Mouse (Mus musculus): ENCODE data around the gene BC005561. TPM values are rescaled to one million over a fixed set of nuclear protein-coding genes. Genes with fewer than 3 reads are reported as not detected.
A peak's percentile ranks its signal among the peaks of the same experiment; 100 is the strongest.
"Not testable (repeated sequence)": the region's sequence is repeated elsewhere in the genome, so short reads cannot be mapped to it uniquely, and the experiment has no call there.

The BC005561 gene
- total RNA-seq (2015; ENCODE audit: low replicate concordance) (5.9 and 6.1 TPM in 2 replicates), total RNA-seq (2017; ENCODE audit: low replicate concordance) (4.2 and 5.2 TPM in 2 replicates)

DNA sequence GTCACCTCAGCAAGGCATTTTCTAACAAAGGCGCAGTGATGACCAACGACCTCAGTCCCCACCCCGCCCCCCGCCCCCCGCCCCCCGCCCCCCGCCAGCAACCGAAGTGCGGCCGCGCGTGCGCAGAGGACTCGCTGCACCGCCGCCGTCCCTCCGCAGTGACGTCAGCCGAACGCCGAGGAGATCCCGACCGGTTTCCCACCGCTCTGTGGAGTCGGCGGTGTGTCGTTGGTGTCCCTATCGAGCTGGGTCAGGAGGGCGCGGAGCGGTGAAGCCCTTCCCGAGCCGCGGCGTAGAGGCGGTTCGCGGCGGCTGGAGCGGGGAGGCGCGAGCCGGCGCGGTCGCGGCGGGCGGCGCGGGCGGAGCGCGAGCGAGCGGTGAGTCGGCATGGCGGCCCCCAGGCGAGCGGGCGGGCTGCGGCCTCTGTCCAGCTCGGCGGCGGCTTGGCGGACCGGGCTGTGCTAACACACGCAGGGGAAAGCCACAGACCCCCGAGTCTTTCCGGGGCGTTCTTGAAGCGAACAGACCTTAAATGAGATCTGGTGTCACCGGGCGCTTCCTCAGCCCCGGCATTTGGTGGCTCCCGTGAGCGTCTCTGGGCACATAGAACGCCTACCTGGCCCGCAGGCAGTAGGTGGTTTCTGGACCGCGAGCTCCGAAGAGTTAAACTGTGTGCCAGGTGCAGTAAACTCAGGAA is at the start of gene BC005561:
Gene BC005561, plus strand, starts transcription at position 158 of the 697 bp plus-strand sequence.
- peak; percentile 89 for ATAC-seq (replicated peaks; ENCODE audit: low FRiP score, poor library complexity, severe bottlenecking)

DNA sequence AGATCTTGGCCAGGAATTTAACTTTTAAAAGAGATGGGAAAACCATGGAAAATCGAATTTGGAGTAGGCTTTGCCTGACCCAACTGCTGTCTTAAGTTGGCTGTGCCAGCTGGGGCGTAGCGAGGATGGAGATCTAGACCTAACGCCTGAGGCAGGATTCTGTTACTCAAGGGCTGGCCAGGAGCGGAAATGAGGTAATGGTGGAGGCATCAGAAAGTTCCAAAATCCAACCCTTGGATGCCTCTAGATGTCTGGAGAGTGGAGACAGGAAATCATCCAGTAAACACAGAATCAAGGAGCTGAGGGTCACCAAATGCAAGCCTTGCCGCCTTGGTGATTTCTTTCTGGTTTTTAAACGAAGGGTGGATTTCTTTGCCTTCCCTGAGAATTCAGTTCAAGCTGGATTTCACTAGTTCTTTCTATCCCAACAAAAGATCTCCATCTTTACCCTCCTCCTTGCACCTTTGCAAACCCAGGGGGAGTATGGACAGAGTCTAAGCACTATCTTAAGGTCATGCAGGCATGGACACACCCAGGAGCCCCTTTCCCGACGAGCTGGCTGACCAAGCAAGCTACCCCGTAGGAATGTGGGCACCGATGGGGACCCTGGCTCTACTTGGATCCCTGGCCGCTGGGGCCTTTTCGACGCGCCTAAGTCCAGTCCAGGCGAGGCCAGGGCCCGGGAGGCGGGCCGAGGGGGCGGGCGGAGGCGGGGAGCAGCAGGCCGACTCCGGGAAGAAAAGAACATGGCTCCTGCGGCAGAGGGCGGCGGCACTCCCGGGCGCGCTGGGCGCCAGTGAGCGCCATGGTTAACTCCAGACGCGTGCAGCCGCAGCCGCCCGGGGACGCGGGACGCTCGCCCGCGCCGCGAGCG is 49.1 kb upstream of the BC005561 start, which contains the start of gene Pkd2:
Gene Pkd2, plus strand, starts transcription at position 619 of the 874 bp plus-strand sequence.
- ATAC-seq (replicated peaks; ENCODE audit: low FRiP score, poor library complexity, severe bottlenecking), result no peak

DNA sequence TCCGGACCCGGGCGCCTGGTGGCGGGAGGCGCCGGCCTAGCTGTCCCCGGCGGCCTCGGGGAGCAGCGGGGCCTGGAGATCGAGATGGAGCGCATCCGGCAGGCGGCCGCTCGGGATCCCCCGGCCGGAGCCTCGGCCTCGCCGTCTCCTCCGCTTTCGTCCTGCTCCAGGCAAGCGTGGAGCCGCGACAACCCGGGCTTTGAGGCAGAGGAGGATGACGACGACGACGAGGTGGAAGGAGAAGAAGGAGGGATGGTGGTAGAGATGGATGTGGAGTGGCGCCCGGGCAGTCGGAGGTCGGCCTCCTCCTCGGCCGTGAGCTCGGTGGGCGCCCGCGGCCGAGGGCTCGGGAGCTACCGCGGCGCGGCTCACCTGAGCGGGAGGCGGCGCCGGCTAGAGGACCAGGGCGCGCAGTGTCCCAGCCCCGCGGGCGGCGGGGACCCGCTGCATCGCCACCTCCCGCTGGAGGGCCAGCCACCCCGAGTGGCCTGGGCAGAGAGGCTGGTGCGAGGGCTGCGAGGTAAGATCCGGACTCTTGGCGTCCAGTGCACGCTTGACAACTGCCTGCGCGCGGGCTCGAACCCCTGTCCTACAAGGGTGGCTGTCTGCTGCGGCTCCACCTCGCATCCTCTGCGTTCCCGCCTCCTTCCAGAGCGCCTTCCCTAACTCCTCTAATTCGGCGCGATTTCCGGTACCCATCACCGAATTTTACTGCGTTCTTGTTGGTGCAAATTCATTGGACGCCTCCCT is 48.3 kb upstream of the BC005561 start:
- no peak for ATAC-seq (replicated peaks; ENCODE audit: low FRiP score, poor library complexity, severe bottlenecking)

DNA sequence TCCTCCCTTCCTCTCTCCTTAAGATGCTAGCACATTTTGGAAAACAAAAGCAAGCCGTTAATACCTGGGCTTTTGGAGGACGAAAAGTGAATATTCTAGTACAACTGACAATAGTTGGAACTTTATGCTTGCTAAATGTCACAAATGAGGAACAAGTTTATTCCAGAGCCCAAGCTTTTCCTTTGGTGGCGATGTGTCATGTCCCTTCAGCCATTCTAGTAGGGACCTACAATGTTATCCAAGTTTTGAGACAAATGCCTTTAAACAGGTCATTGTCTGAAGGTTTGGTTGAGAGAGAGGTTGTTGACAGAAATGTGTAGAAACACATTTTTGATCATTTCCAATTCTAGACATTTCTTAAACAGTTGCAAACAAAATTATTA is 47.7 kb upstream of the BC005561 start:
- ATAC-seq (replicated peaks; ENCODE audit: low FRiP score, poor library complexity, severe bottlenecking), result no peak

DNA sequence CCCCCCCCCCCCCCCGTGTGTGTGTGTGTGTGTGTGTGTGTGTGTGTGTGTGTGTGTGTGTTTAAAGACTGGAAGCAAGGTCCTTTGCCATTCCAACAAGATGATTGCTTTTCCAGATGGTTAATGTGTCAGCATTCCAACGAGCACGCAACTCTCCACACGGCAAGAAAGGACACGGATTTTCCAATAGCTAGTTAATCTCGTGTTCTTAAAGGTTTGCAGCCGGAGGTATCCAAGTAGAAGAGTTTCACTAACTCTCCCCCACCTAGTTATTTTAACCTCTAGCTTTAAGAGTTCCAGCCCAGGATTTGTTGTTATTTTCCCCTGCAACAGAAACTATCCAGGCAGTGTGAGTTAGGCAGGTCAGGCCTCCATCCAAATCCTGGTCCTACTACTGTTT is 47.3 kb upstream of the BC005561 start:
- ATAC-seq (replicated peaks; ENCODE audit: low FRiP score, poor library complexity, severe bottlenecking), result no peak

DNA sequence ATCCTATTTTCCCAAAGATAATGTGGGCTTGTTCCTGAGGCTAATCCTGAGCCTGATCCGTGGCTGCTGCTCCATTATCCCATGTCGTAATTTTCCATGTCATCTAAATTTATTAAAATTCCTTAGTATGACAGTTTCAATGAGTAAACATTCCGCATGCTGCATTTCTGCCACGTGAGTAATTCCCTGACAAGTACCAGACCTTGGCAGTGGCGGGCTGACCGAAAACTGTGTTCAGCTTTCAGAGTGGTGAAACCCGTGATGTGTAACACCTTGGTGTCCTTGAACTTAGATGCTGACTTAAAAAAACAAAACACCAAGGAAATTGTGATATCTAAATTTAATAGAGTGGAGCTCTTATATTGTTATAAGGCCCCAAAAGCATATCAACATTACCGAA is 42.9 kb upstream of the BC005561 start:
- ATAC-seq (replicated peaks; ENCODE audit: low FRiP score, poor library complexity, severe bottlenecking), result no peak

DNA sequence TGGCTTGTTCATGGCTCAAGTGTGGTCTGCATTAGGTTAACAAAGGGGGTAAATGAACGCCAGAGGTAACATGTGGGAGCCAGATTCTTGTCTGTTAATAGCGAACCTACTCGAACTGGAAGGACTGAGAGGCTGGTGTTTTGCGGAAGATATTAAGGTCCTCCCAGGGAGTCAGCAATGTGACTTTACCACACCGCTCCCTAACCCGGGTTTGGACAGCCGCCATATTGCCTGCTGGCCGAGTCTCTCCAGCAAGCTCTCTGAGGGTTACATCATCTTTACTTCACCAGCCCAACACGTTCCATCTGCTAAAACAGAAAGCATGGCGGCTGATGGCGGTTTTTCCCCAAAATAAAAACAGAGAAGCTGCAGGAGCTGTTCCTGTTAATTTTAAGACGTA is 42.4 kb upstream of the BC005561 start:
- ATAC-seq (replicated peaks; ENCODE audit: low FRiP score, poor library complexity, severe bottlenecking), result no peak

DNA sequence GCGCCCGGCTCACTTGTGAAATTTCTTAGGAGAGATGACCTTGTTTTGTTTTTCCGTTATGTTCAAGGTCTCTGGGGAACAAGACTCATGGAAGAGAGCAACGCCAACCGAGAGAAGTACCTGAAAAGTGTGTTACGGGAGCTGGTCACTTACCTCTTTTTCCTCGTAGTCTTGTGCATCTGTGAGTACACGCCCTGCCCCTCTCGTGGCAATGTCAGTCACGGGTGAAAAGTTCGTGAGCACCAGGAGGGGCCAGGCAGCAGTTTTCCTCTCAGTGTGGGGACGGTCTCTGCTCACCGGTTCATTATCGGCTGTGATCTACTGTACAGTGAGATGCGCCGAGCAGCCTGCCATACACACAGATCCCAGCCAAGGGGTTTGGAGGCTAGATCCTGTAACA is 41.3 kb upstream of the BC005561 start:
- no peak for ATAC-seq (replicated peaks; ENCODE audit: low FRiP score, poor library complexity, severe bottlenecking)

DNA sequence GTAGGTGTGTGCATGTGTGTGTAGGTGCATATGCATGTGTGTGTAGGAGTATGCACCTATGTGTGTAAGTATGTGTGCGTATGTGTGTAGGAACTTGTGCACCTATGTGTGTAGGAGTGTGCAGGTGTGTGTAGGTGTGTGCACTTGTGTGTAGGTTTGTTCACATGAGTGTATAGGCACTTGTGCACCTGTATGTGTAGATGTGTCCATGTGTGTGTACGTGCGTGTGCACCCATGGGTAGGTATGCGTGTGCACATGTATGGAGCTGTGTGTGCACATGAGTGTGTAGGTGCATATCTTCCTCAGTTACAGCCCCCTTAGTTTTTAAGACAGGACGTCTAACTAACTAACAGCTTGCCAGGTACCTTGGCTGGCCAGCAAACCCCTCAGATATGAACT is 39.6 kb upstream of the BC005561 start:
- no peak for ATAC-seq (replicated peaks; ENCODE audit: low FRiP score, poor library complexity, severe bottlenecking)

DNA sequence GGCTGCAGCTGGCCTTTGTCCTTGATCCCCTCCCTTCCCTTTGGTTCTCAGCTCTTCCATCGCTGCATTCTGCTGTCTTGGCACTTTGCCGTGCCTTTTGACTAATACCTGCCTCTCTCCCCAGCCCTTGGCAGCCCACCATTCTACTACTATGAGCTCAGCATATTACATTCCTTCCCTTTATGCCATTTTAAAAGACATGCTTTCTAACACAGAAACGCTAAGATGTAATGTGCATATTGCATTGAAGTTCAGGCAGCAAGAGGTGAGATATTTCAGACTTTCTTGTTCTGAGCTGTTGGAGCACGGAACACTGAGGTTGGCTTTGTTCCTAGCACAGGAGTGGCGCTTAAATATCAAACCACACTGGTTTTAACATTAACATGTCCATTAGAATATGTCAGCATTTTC is 37.2 kb upstream of the BC005561 start:
- ATAC-seq (replicated peaks; ENCODE audit: low FRiP score, poor library complexity, severe bottlenecking), result no peak

DNA sequence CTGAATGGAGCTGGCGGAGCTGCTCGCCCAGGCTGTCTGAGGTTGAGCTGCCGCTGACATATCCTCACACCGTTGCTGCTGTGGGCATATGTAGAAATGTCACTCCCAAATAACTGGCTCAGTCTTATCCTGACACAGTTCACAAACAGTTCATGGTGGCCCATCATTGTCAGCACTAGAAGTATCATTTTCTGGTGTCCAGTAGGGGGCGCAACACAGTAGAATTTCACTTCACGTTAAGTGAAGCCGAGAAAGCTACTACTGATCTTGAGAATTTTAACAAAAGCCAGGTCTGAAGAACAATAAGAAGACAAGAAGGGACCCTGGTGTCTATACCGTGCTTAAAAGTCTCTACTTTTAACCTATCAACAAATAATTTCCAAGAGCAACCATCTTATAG is 35.8 kb upstream of the BC005561 start:
- ATAC-seq (replicated peaks; ENCODE audit: low FRiP score, poor library complexity, severe bottlenecking), result no peak

DNA sequence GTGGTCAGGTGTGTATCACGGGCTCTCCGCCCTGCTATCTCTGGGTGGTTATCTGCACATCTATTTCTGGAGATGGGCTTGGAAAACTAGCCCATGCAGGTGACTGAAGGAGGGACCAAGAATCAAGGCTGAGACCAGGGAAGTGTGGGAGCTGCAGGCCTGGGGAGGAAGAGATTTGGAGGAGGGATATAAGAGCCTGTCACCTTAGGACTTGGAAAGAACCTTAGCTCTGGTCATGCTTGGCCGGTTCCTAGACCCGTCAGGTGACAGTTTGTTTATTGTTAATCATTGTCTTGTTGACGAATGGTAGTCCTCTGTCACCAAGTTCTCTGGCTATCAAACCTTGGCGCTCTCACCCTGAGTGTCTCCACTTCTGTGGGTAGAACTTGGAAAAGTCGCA is 27.8 kb upstream of the BC005561 start:
- no peak for ATAC-seq (replicated peaks; ENCODE audit: low FRiP score, poor library complexity, severe bottlenecking)

DNA sequence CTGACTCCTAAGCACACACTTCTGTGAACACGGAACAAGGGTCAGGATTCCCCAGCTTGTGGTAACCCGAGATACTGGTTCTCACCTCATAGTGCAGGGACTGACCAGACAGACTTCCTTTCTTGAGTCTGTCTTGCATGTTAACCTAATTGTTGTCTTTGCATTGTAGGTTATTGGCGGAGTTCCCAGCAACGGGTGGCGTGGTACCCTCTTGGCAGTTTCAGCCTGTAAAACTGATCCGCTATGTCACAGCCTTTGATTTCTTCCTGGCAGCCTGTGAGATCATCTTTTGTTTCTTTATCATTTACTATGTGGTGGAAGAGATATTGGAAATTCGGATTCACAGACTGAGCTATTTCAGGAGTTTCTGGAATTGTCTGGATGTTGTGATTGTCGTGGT is 25.3 kb upstream of the BC005561 start:
- ATAC-seq (replicated peaks; ENCODE audit: low FRiP score, poor library complexity, severe bottlenecking), result no peak

DNA sequence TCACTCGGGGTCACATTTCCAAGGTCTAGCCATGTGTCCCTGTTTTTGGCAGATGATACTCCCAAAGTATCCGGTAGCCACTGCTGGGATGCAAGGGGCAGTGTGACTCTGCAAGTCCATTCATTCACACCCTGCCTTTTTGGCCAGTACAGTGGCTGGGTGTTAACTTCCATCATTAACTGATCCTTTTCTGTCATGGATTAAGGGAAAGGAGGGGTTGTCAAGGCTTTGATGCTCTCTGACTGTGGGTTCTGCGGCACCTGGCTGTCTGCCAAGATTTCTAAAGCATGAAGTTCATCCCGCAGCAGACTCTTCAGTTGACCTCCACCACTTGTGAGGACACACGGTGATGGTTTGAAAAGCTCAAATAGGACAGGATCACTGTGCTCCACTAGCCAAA is 16.6 kb upstream of the BC005561 start:
- no peak for ATAC-seq (replicated peaks; ENCODE audit: low FRiP score, poor library complexity, severe bottlenecking)

DNA sequence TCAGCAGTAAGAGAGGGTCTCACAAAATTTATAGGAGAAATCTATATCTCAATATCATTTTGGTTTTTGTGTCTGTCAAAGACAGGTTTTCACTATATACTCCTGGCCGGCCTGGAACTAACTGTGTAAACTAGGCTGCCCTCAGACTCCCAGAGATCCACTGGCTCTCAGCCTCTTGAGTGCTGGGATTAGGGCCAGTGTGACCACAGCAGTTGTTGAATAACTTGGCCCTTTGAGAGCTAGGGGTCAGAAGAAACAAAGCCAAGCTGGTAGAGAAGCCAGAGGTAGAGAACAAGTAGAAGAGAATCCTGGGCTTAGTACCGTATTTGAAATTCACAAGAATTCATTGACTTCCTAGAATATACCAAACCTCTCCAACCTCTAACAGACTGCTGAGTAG is 3.3 kb upstream of the BC005561 start:
- no peak for ATAC-seq (replicated peaks; ENCODE audit: low FRiP score, poor library complexity, severe bottlenecking)

DNA sequence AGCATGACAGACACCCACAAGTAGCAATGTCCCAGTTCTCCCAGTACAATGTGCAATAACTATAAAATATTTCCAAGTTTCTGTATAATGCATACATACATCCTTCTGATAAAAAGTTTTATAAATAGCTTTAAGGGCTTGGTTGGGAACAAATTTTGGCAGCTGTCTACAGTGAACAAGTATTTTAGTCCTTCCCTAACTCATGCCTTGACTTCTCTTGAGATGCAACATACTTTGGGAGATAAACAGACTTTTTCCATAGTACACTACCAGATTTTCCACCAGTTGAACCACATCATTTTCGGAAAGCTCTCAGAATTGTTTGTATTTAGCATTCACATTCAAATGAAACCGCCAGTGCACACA is 340 bp upstream of the BC005561 start:
- no peak for ATAC-seq (replicated peaks; ENCODE audit: low FRiP score, poor library complexity, severe bottlenecking)

DNA sequence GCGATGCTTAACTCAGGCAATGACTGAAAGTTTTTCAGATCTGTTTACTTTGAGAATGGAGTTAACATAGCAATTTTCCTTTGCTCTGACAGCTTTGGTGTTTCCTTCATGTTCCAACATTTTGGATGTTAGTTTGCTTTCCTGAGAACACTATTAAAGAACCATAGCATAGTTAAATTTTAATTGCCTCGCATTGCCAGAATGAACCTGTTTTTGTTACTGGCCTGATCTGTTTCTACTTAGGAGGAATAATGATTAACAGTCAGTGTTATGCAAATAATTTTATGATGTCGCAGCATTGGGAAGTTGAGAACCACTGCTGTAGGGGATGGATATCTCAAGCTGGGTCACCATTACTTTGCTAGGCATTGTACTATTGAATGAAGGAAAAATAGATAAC is 3.1 kb downstream of the BC005561 start:
- no peak for ATAC-seq (replicated peaks; ENCODE audit: low FRiP score, poor library complexity, severe bottlenecking)

DNA sequence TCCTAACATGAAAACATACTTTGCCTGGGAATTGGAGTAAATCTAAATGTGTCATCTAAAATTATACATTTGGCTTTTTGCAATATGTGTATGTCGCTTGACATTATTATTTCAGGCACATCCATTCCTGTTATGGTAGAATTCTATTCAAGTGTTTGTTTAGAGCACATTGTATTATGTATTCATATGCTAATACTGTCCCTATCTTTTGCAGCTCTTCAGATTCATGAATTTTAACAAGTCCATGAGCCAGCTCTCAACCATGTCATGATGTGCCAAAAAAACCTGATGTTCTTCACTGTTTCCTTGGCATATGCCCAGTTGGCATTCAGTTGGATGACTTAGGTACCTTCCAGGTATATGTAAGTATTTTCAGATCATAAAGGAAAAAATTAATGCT is 30.5 kb downstream of the BC005561 start:
- no peak for ATAC-seq (replicated peaks; ENCODE audit: low FRiP score, poor library complexity, severe bottlenecking)

DNA sequence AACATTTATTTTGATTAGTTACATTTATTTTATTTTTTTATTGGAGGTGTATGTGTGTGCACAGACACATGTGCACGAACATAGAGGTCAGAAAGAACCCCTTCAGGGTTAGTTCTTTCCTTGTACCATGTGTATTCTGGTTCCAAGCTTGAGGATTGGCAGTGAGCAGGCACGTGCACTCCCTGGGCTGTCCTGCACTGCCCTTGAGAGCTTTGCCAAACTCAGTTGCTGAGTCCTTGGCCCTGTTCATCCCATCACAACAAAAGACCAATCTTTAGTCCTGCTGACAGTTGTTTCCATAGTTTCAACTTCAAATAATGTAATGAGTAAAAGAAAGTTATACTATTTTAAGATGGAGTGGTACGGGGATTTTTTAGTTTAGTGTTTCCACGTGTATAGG is 31.2 kb downstream of the BC005561 start:
- ATAC-seq (replicated peaks; ENCODE audit: low FRiP score, poor library complexity, severe bottlenecking), result no peak

DNA sequence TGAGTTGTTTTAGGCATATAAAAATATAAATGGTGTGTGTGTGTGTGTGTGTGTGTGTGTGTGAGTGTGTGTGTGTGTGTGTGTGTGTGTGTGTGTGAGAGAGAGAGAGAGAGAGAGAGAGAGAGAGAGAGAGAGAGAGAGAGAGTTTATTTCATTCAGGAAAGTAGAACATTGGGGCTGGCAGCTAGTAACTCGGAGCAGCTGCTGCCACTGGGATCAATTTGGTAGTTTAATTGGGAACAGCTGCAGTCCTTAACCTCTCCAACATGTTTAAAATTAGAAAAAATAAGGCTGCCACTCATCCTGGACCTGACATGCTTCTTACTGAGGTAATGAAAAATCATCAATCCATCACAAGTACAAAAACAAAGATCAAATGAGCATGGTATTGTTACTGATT is 59.9 kb downstream of the BC005561 start:
- not testable (repeated sequence) for ATAC-seq (replicated peaks; ENCODE audit: low FRiP score, poor library complexity, severe bottlenecking)

DNA sequence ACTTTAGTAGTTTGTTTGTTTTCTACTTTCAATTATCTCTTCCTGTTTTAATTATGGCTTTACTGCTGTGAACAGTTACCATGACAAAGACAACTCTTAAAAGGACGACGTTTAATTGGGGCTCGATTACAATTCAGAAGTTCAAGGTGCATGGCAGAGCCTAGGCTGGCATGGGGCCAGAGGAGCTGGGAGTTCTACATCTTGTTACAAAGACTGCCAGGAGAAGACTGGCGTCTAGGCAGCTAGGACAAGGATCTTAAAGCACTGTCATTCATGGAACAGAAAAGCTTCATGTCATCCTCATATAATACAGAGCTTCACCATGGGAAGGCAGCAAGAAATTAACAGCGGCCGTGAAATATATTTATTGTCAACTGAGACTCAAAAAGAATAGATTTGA is 62.6 kb downstream of the BC005561 start:
- ATAC-seq (replicated peaks; ENCODE audit: low FRiP score, poor library complexity, severe bottlenecking), result no peak

All from erythroid progenitor cell, adult 5-6 weeks (primary cell).